Mouse (Mus musculus) small intestine, adult 2 months (tissue): ENCODE data around the gene Cox6b1.

ENCODE experiments used
- CTCF ChIP-seq: fragments of 200-500 bp; IDR thresholded peaks from 2 replicates; pipeline ENCODE4 v1.5.1; 2012; ENCODE audit warnings: low read depth, mild to moderate bottlenecking, control low read depth, inconsistent platforms, low read length, moderate library complexity, mixed read lengths; ENCODE audit not compliant: insufficient replicate concordance, insufficient read length; ENCODE audit errors: extremely low read depth
- POLR2A ChIP-seq: fragments of 200-500 bp; IDR thresholded peaks from 2 replicates; pipeline ENCODE4 v1.6.1; 2012; ENCODE audit warnings: low read depth, mild to moderate bottlenecking, control low read depth, inconsistent platforms, low read length, moderate library complexity

- TF ChIP-seq CTCF = no peak
- no peak for TF ChIP-seq POLR2A
Measured at GRCm38 (mm10) chr7:30626647-30627046, 696 bp upstream of the Cox6b1 start.
